Mouse (Mus musculus) kidney, adult 2 months (tissue): ENCODE measurements at regions not wholly inside any gene's neighbourhood (a gene's known extent, or its start where the extent isn't known, plus 50 kb on each side); places are given as distances from the start of the nearest gene placed in this dataset.

ENCODE experiments used
- CTCF ChIP-seq: fragments of 200-500 bp; conservative IDR thresholded peaks from 2 replicates; pipeline ENCODE4 v1.5.1; 2011; ENCODE audit warnings: low read depth, mild to moderate bottlenecking, control low read depth, low read length, moderate library complexity, mixed read lengths; ENCODE audit not compliant: insufficient read depth, insufficient read length
- POLR2A ChIP-seq: fragments of 200-500 bp; IDR thresholded peaks from one replicate; pipeline ENCODE4 v1.6.1; 2011; ENCODE audit warnings: low read depth, low read length, control low read depth

GRCm38 (mm10) chr1:184482026-184482425 lies 250.4 kb downstream of the Hlx start:
- TF ChIP-seq CTCF (no peak), POLR2A (no peak)
